Mouse (Mus musculus): Measurements from ENCODE around the gene Mpped1.
A peak's percentile ranks its signal among the peaks of the same experiment; 100 is the strongest.

Gene Mpped1

GRCm38 (mm10) chr15:83779387-83779786, at the start of gene Mpped1:
Mpped1 (plus strand) TSS chr15:83779467.
- ATAC-seq (ENCODE audit: low TSS enrichment): no peak

- peak; percentile 59; the same call in 1 of the 2 replicates for ATAC-seq (ENCODE audit: low TSS enrichment)
Observed at GRCm38 (mm10) chr15:83740676-83741422, 38.4 kb upstream of the Mpped1 start.

DNA sequence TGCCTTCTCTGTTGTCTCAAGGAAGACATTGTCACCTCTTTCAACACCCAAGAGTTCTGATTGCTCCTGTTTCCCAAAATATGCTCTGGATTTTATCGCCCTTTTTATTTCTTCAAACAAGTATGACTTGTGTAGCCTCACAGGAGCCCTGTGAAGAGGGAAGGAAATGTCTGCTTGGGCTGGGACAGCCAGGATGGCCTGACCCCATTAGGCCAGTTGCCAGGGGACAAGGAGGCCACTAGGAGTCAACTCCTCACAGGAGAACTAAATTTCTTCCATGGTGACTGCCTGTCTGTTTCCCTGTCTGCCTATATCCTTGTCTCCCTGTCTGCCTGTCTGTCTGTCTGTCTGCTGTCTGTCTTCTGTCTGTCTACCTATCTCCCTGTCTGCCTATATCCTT, 37.2 kb upstream of the Mpped1 start:
- no peak for ATAC-seq (ENCODE audit: low TSS enrichment)

- ATAC-seq (ENCODE audit: low TSS enrichment): peak; percentile 93
Observed at GRCm38 (mm10) chr15:83746311-83746710, 33.0 kb upstream of the Mpped1 start.

DNA sequence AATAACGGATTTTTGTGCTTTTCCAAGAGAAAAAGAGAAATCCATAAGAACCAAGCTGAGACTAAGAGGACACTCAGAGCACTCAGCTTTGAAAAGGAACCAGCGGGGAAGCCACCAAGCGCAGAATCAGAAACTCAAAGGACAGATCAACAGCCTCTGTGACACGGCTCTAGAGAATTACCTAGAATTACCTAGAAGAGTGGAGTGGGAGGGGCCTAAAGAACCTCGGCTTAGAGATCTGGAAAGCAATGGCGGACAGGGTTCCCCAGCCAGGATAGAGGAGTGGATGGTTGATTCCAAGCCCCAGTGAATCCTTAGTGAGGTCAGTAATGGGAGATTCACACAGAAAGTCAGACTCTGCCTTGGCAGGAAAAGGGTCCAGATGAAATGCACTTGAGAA, 30.3 kb upstream of the Mpped1 start:
- ATAC-seq (ENCODE audit: low TSS enrichment): no peak

- no peak for ATAC-seq (ENCODE audit: low TSS enrichment)
Observed at GRCm38 (mm10) chr15:83749436-83749835, 29.8 kb upstream of the Mpped1 start.

GRCm38 (mm10) chr15:83756742-83757141, 22.5 kb upstream of the Mpped1 start:
- 0 out of 2 replicates have a peak, but pooled peaks have one; percentile 44 for ATAC-seq (ENCODE audit: low TSS enrichment)

- ATAC-seq (ENCODE audit: low TSS enrichment): no peak
Observed at GRCm38 (mm10) chr15:83758958-83759357, 20.3 kb upstream of the Mpped1 start.

- peak; percentile 60 for ATAC-seq (ENCODE audit: low TSS enrichment)
Observed at GRCm38 (mm10) chr15:83760683-83761082, 18.6 kb upstream of the Mpped1 start.

- no peak for ATAC-seq (ENCODE audit: low TSS enrichment)
Observed at GRCm38 (mm10) chr15:83761512-83761911, 17.8 kb upstream of the Mpped1 start.

DNA sequence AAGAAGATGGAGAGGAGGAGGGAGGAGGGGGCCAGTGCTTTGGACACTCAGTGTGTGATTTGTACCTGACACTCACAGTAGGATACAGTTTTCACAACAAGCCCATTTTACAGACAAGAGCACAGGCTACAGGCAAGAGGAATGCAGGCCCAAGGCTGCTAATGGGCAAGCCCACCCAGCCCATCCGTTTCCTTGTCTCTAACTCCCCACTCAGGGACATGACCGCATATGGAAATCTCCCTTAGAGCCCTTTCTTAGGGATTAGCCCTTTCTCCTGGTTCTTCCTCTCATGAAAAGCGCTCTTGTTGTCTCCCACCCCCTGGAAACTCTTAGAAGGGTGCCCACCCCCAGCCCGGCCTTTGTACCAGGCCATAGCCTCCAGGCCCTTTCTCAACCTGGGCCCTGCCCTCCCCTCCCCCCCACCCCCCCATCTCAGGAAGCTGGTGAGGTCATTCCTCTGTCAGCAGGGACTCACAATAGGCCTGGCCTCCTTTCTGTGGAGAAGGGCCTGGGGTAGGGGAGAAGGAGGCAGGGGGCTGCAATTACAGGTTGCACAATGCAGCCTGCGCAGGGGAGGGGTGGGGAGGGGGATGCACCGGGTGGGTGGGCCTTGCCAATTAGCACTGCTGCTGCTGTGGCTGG, 13.8 kb upstream of the Mpped1 start:
- ATAC-seq (ENCODE audit: low TSS enrichment): no peak

- 0 out of 2 replicates have a peak, but pooled peaks have one; percentile 35 for ATAC-seq (ENCODE audit: low TSS enrichment)
Observed at GRCm38 (mm10) chr15:83771346-83772053, 7.8 kb upstream of the Mpped1 start.

DNA sequence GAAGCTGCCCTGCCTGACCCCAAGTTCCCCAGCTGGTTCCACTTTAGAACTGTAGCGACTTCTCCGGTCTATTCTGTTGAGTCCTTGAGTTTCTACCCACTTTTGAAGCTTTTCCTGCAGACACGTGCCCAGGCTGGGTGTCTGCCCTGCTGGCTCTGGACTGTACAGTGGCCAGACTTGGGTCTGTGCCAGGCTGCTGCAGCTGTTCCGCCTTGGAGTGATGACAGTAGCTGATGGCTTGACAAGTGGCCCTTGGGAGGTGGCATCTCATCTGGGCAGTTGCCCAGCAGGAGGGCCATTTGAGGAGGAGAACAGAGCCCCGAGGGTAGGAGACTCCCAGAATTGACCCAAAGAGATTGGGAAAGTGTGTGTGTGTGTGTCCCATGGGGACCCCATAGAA, 6.8 kb upstream of the Mpped1 start:
- ATAC-seq (ENCODE audit: low TSS enrichment): no peak

GRCm38 (mm10) chr15:83772953-83773352, 6.3 kb upstream of the Mpped1 start:
- ATAC-seq (ENCODE audit: low TSS enrichment): 0 out of 2 replicates have a peak, but pooled peaks have one; percentile 14

- no peak for ATAC-seq (ENCODE audit: low TSS enrichment)
Observed at GRCm38 (mm10) chr15:83774922-83775321, 4.3 kb upstream of the Mpped1 start.

DNA sequence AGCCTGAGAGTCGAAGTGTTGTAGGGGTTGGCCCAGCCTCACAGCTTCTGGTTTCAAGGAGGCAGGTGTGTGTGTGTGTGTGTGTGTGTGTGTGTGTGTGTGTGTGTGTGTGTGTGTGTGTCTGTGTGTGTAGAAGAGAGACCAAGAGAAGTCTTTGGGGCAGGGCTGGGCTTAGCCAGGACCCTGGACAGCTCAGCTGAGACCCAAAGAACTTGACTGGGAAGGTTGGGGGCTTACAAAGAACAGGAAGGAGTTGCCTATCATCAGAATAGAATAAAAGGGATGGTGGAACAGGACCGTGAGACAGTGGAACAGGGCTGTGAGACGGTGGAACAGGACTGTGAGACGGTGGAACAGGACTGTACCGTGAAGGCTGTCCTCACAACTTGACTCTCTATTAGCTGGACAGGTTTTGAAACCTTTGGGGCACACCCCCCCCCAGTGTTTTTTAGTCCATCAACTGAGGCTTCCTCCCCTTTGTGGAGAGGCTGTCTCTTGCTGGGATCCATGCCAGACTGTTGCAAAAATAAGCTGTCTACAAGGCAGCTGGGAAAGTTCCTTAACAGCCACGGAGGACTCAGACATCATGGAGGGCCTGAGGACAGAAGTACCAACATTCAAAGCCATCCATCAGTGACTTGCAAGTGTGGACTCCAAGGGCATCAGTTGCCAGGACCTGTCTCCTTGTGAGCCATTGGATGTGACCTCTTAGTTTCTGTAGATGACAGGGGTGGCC, 2.8 kb upstream of the Mpped1 start:
- no peak for ATAC-seq (ENCODE audit: low TSS enrichment)

- ATAC-seq (ENCODE audit: low TSS enrichment): no peak
Observed at GRCm38 (mm10) chr15:83777476-83777875, 1.8 kb upstream of the Mpped1 start.

DNA sequence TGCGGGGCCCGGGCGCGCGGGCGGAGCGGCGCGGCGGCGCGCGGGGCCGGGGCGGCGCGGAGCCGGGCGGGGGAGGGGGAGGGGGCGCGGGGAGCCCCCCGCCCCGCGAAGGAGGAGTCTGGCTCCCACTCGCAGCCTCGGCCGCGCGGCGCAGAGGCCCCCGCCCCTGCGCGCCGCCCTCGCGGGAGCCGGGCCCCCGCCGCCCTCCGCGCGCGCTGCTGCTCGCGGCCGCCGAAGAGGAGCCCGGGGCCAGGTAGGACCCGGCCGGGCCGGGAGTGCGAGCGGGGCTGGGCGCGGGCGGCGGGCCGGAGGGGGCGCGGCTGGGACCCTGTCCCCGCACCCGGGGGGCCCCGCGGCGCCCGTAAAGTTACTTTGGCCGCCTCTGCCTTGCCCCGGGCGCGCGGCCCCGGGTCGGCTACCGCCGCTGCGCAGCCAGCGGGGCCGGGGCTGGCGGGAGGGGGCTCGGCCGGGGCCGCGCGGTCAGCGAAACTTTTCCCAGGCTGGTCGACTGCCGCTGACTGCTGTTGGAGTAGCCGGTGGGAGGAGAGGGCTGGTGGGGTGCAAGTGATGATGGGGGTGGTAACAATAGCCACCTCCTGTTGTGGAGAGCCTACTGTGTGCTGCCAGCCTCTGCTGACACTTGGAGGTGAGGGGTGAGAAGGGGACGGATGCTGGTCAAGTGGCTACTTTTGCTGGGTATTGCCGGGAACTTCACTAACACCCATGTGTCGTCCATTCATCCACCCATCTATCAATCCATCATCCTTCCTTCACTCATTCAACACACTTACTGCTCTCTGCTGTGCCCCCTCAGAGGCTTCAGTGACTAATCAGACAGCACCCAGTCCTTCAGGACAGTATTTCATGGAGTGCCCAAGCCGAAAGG, 831 bp downstream of the Mpped1 start:
- no peak for ATAC-seq (ENCODE audit: low TSS enrichment)

DNA sequence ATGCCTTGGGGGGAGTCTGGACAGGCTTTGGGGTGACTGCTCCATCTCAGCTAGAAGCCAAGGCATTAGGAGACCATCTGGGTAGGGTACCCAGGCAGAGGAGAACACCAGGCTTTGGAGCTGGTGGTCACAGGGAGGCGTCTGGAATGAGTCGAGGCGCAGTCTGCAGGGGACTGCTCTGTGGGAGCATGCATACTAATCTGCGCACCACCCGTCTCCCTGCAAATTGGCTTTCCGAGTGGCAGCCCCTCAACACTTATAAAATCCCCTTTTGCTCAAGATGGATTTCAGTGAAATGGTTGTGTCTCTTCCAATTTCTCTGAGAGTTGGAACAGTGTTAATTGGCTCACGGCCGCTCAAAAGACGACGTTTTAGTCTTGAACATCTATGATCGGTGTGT, 2.0 kb downstream of the Mpped1 start:
- ATAC-seq (ENCODE audit: low TSS enrichment): 0 out of 2 replicates have a peak, but pooled peaks have one; percentile 14

DNA sequence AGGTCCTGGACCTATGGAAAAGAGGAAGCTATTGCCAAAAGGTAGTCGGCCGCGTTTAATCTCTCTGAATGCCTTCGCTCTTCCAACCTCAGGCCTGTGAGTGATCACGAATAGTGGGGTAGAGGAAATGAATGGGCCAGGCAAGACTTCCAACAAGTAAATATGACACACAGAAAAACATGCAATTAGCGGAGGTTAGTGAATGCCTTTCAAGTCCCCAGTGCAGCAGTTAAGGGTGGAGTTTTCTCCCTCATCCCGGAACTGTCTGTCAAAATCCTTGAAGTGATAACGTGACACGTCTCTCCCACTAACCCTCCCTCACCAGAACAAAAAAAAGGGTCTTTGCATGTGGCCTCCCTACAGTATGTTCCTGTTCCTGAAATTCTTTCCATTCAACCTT, 3.0 kb downstream of the Mpped1 start:
- ATAC-seq (ENCODE audit: low TSS enrichment): no peak

GRCm38 (mm10) chr15:83784772-83785171, 5.5 kb downstream of the Mpped1 start:
- ATAC-seq (ENCODE audit: low TSS enrichment): peak; percentile 18; the same call in 1 of the 2 replicates

Measured in frontal cortex, adult (tissue).